Mouse (Mus musculus) intestine, embryonic 16.5 days (tissue): ENCODE measurements at regions not wholly inside any gene's neighbourhood (a gene's known extent, or its start where the extent isn't known, plus 50 kb on each side); places are given as distances from the start of the nearest gene placed in this dataset.

Experiments
- ATAC-seq: fragments of 200-750 bp; cut with Nextera tagmentation; 2 replicates; pipeline ENCODE4 v1.8.0; 2017; ENCODE audit warnings: moderate TSS enrichment, moderate library complexity
- H3K27ac ChIP-seq: fragments of 300-500 bp; sonication (generic); 2 replicates; pipeline ENCODE4 v1.5.1; 2014; ENCODE audit warnings: mild to moderate bottlenecking, low read length
- H3K27me3 ChIP-seq: fragments of 300-500 bp; sonication (generic); replicated peaks from 2 replicates; pipeline ENCODE4 v1.6.1; 2014; ENCODE audit warnings: low read length, control low read depth, mixed read lengths; ENCODE audit not compliant: control insufficient read depth, insufficient read depth
- H3K36me3 ChIP-seq: fragments of 300-500 bp; sonication (generic); 2 replicates; pipeline ENCODE4 v1.6.1; 2014; ENCODE audit warnings: low read length, control low read depth; ENCODE audit not compliant: control insufficient read depth, insufficient read depth
- H3K4me1 ChIP-seq: fragments of 300-500 bp; sonication (generic); 2 replicates; pipeline ENCODE4 v1.6.1; 2014; ENCODE audit warnings: low read length, control low read depth, mixed read lengths; ENCODE audit not compliant: control insufficient read depth, insufficient read depth
- H3K4me2 ChIP-seq: fragments of 300-500 bp; sonication (generic); 2 replicates; pipeline ENCODE4 v1.6.1; 2014; ENCODE audit warnings: low read depth, low read length, control low read depth
- H3K4me3 ChIP-seq: fragments of 300-500 bp; sonication (generic); 2 replicates; pipeline ENCODE4 v1.5.1; 2014; ENCODE audit warnings: mild to moderate bottlenecking, low read length
- H3K9ac ChIP-seq: fragments of 300-500 bp; sonication (generic); 2 replicates; pipeline ENCODE4 v1.6.1; 2014; ENCODE audit warnings: low read depth, low read length
- H3K9me3 ChIP-seq: fragments of 300-500 bp; sonication (generic); 2 replicates; pipeline ENCODE4 v1.6.1; 2016; ENCODE audit warnings: low read length, control low read depth; ENCODE audit not compliant: control insufficient read depth
- WGBS: fragments of 180-500 bp; shearing (Covaris S2); extraction: QIAGEN DNeasy Blood & Tissue Kit; methylation state at CpG from one replicate; pipeline ENCODE4 v1.1.7; 2014; 5-methylcytosine and 5-hydroxymethylcytosine counted together

DNA sequence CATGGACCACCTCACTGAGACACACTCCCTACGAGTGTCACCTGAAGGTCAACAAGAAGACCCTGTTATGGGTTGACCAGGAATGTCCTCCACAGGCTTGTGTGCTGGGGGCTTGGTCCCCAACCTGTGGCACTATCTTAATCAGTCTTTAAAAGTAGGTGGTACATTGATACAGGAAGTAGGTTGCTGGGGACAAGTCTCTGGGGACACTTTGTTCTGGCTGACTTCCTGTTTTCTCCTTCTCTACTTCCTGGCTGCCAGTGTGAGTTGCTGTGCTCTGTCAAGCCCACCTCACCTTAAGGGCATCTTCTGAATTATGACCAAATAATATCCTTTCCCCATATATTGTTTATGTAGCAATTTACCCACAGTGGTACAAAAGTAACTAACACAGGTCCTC lies 96.1 kb downstream of the Cct6b start:
- Histone ChIP-seq H3K27me3 (no peaks in the 10 kb centered on the region), H3K27ac (no peak overlapping the region), H3K36me3 (no peaks in the 10 kb centered on the region), H3K4me2 (no peak overlapping the region), H3K4me3 (no peak overlapping the region), H3K9ac (no peak overlapping the region), H3K4me1 (no peaks in the 10 kb centered on the region), H3K9me3 (no peaks in the 10 kb centered on the region)
- WGBS: 82% methylated on average over 1 of the region's 1 CpGs
- no peak for ATAC-seq

GRCm38 (mm10) chr11:82664076-82664475 lies 100.0 kb downstream of the Cct6b start:
- 79% methylated on average over 1 of the region's 1 CpGs for WGBS
- no peaks in the 10 kb centered on the region for H3K27me3 ChIP-seq
- H3K9me3 ChIP-seq: no peaks in the 10 kb centered on the region
- H3K27ac ChIP-seq: no peak overlapping the region
- no peaks in the 10 kb centered on the region for H3K36me3 ChIP-seq
- H3K4me1 ChIP-seq: no peaks in the 10 kb centered on the region
- ATAC-seq: no peak
- no peak overlapping the region for H3K4me2 ChIP-seq
- no peak overlapping the region for H3K9ac ChIP-seq
- no peak overlapping the region for H3K4me3 ChIP-seq

GRCm38 (mm10) chr11:82662086-82662485 lies 102.0 kb downstream of the Cct6b start:
- Histone ChIP-seq H3K27me3 (no peaks in the 10 kb centered on the region), H3K9ac (no peak overlapping the region), H3K4me1 (no peaks in the 10 kb centered on the region), H3K27ac (no peak overlapping the region), H3K4me3 (no peak overlapping the region), H3K36me3 (no peaks in the 10 kb centered on the region), H3K9me3 (no peaks in the 10 kb centered on the region), H3K4me2 (no peak overlapping the region)
- no peak for ATAC-seq
- WGBS: 31% methylated on average over 3 of the region's 3 CpGs

DNA sequence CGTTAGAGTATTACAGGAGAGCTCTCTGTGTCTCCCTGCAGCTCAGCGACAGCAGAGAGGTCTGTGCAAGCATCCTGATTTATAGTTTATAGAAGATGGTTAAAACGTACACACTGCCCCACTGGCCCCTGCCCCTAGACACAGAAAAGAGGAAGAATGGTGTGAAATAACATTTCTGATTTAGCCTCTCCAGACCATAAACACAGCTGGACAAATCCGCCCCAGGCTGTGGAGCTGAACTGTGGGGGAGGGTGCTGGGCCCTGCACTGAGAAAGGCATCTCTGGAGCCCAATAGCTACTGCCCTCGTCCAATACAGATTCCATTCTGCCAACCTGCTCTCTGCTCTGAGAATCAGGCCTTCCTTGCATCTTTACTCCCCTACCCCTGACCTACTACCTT lies 112.4 kb downstream of the Cct6b start:
- Histone ChIP-seq H3K4me1 (0 out of 2 replicates have a peak, but pooled peaks cover 6% of the 10 kb centered on the region), H3K27me3 (no peaks in the 10 kb centered on the region), H3K9ac (no peak overlapping the region), H3K4me3 (no peak overlapping the region), H3K4me2 (no peak overlapping the region), H3K9me3 (no peaks in the 10 kb centered on the region), H3K36me3 (no peaks in the 10 kb centered on the region), H3K27ac (no peak overlapping the region)
- 25% methylated on average over 5 of the region's 5 CpGs for WGBS
- ATAC-seq: no peak

DNA sequence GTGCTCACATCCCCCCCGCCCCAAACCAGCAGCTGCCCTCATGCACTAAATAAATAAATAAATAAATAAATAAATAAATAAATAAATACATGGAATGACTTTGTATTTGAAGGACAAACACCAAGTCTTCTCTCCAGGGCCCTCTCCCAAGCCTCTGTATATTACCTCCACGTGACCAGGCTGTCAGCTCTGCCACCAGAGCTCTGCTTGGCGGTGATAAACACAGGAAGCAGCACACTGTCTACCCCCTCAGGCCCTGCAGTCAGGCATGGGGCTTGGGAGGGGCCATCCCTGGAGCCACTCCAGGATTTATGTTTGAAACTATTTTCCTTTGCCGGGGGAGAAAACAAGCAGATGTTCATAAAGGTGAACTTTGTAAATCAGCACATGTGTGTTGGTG lies 125.6 kb downstream of the Cct6b start:
- Histone ChIP-seq H3K4me1 (no peaks in the 10 kb centered on the region), H3K9ac (no peak overlapping the region), H3K4me2 (no peak overlapping the region), H3K27me3 (no peaks in the 10 kb centered on the region), H3K27ac (no peak overlapping the region), H3K36me3 (no peaks in the 10 kb centered on the region), H3K9me3 (peaks cover 4% of the 10 kb centered on the region; the same call in 1 of the 2 replicates), H3K4me3 (no peak overlapping the region)
- no peak for ATAC-seq
- 34% methylated on average over 4 of the region's 4 CpGs for WGBS

DNA sequence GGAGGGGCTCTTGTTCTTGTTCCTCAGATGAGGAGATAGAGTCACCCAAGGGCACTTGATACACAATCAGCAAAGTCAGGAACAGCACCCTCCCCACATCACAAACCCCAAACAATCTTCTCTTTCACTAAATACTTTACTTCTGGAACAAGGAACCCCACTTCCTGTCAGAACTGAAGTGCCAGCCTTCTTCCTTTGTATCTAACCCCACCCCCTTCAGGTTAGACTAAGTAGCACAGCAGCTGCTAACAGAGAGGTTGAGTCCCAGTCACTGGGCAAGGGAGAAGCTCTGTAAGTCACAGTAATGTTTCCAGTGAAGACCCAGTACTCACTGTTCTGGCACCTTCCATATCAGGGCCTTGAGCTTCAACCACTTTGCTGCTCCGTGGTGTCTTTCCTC lies 131.9 kb downstream of the Cct6b start:
- Histone ChIP-seq H3K36me3 (no peaks in the 10 kb centered on the region), H3K27ac (no peak overlapping the region), H3K9ac (no peak overlapping the region), H3K4me3 (no peak overlapping the region), H3K27me3 (no peaks in the 10 kb centered on the region), H3K4me2 (no peak overlapping the region), H3K9me3 (no peaks in the 10 kb centered on the region), H3K4me1 (no peaks in the 10 kb centered on the region)
- no peak for ATAC-seq
- 94% methylated on average over 1 of the region's 1 CpGs for WGBS

- Histone ChIP-seq H3K4me1 (no peaks in the 10 kb centered on the region), H3K36me3 (no peaks in the 10 kb centered on the region), H3K4me2 (no peak overlapping the region), H3K9ac (no peak overlapping the region), H3K27ac (no peak overlapping the region), H3K4me3 (no peak overlapping the region), H3K9me3 (no peaks in the 10 kb centered on the region), H3K27me3 (no peaks in the 10 kb centered on the region)
- 32% methylated on average over 4 of the region's 4 CpGs for WGBS
- ATAC-seq: no peak
Measured at GRCm38 (mm10) chr11:82631387-82631786, 132.7 kb downstream of the Cct6b start.

DNA sequence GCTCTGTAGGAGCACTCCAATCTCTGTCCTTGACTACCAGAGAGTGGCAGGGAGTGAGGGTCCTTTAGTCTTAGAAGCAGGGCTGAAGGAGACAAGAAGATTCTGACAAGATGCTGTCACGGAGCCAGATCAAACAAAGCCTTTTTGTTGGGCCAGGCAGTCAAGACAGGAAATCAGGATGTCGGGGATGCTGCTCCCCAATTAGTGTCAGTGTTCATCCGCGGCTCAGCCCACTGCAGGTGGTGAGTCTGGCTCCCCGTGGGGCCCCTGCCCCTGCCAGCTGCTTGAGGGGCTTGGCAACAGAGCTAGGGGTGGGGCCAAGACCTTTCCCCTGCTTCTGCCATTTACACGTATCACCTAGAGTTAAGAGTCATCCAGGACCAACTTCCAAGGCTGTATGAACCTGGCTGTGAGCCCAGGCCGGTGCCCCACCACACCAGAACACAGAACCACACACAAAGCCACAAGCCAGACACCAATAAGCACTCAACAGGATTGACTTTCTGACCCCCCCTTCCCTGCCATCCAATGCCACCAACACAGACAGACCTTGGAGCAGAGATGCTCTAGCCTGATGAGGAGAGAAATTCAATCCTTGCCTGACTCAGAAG lies 137.5 kb downstream of the Cct6b start:
- Histone ChIP-seq H3K4me1 (no peaks in the 10 kb centered on the region), H3K27me3 (no peaks in the 10 kb centered on the region), H3K4me2 (no peak overlapping the region), H3K9me3 (no peaks in the 10 kb centered on the region), H3K4me3 (no peak overlapping the region), H3K9ac (no peak overlapping the region), H3K27ac (no peak overlapping the region), H3K36me3 (no peaks in the 10 kb centered on the region)
- ATAC-seq: no peak
- 51% methylated on average over 7 of the region's 7 CpGs for WGBS

DNA sequence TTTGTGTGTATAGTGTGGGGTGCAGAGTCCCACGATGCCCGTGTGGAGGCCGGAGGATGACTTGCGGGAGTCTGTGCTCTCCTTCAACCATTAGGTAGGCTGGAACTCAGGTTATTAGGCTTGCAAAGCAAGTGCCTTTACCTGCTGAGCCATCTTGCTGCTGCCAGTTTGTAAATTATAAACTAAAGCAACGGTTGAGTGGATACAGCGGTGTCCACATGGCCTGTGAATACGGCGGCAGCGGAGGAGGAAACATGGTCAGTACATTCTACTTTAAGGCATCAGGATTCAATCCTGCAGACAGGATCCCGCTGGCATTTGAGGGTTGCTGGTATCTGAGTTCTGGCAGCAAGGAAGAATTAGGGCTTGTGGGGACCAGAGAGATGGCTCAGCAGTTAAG lies 143.1 kb downstream of the Cct6b start:
- no peak for ATAC-seq
- Histone ChIP-seq H3K4me1 (no peaks in the 10 kb centered on the region), H3K4me2 (no peak overlapping the region), H3K9me3 (no peaks in the 10 kb centered on the region), H3K9ac (no peak overlapping the region), H3K27me3 (no peaks in the 10 kb centered on the region), H3K4me3 (no peak overlapping the region), H3K36me3 (no peaks in the 10 kb centered on the region), H3K27ac (no peak overlapping the region)
- 89% methylated on average over 10 of the region's 10 CpGs for WGBS

DNA sequence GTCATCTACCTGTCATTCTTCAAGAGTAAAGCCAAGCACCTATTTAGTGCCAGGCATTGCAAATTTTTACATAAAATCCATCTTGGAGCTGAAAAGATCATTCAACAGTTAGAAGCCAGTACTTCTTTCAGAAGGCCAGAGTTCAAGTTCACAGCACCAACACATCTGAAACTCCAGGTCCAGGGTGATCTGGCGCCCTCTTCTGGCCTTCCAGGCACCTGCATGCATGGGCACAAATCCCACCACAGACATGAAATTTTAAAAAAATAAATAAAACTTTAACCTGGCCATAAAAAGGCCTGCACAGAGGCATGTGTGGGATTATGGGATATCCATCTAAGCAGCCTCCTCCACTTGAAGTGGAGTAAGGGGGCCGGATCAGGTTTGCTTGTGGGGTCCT lies 144.7 kb downstream of the Cct6b start:
- 56% methylated on average over 2 of the region's 2 CpGs for WGBS
- Histone ChIP-seq H3K4me3 (no peak overlapping the region), H3K27ac (no peak overlapping the region), H3K36me3 (no peaks in the 10 kb centered on the region), H3K4me2 (no peak overlapping the region), H3K4me1 (no peaks in the 10 kb centered on the region), H3K9me3 (no peaks in the 10 kb centered on the region), H3K27me3 (no peaks in the 10 kb centered on the region), H3K9ac (no peak overlapping the region)
- no peak for ATAC-seq
